ENCODE assay signal across 20 mouse cellular contexts in the genomic region with DNA sequence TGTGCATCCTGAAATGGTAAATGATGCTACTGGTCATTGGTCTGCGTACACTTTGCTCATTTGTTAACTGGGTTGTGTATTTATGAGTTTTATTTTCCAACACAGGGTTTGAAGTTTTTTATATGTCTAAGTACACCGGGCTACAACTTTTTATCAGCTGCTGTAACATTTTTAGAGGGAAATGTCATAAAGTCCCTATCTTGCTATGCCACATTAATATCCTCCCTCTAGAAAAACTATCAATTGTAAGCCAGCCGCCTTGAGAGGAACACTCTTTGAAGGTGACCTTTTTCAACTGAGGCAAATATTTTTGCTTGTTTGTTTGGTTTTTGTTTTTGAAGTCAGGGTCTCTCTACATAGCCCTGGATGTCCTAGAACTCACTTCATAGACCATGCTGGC. TPM values are rescaled to one million over a fixed set of nuclear protein-coding genes. Genes with fewer than 3 reads are reported as not detected.
DNase-seq lines count a peak whose midpoint lies in the region; ATAC-seq and TF ChIP-seq lines count a peak whose summit lies in the region.
"Had no signal": no experiment of that assay in that cellular context is flagged by ENCODE, and none has a peak within 500 bp of the region (broad histone marks: within the 10 kb centered on the region; RNA-seq: fewer than 3 reads in every experiment).

No protein-coding gene starts in this region.

- peak; percentile 68 for TF ChIP-seq EP300 in liver, embryonic 14.5 days (IDR thresholded peaks at IDR 0.05; ENCODE audit: low read depth)

- no peak overlapping the region for H3K9ac ChIP-seq in liver, embryonic 11.5 days (ENCODE audit: low read depth, low read length)
- peak overlapping the region; percentile 24; the same call in 1 of the 2 replicates for H3K9ac ChIP-seq in liver, embryonic 14.5 days (replicated peaks)
- H3K9ac ChIP-seq: forebrain, embryonic 13.5 days; limb, embryonic 13.5 days; lung, embryonic 14.5 days; neural tube, embryonic 15.5 days had no signal

- DNase-seq in liver, embryonic 11.5 days (ENCODE audit: low spot score): no peak
- DNase-seq in liver (no peak), MN1 (ENCODE audit: low spot score) (no peak)
- DNase-seq in liver, embryonic 14.5 days (ENCODE audit: low read depth in 3 of 3, low spot score in 3 of 3): peak; percentile 47 to 61 (median 47)
- no peak for DNase-seq in layer of hippocampus, adult 9-11 months
- no peak for DNase-seq in gastrocnemius, adult 18-20 months (ENCODE audit: low spot score)
- DNase-seq: cerebellum, adult 18-20 months; cerebellum, postnatal 14 days; kidney, postnatal 36 days; lung, embryonic 14.5 days; lung, postnatal 36 days; thymus, adult 18-20 months; thymus, postnatal 4 days had no signal

- 75% methylated on average over 3 of the region's 3 CpGs for WGBS in liver, embryonic 11.5 days
- WGBS in liver, embryonic 14.5 days (ENCODE audit: insufficient replicate concordance): 45% methylated on average over 3 of the region's 3 CpGs

- no peaks in the 10 kb centered on the region for H3K27me3 ChIP-seq in liver, embryonic 11.5 days (replicated peaks; ENCODE audit: control insufficient read depth, insufficient read depth, low read length)
- no peaks in the 10 kb centered on the region for H3K27me3 ChIP-seq in liver, embryonic 14.5 days (ENCODE audit: control insufficient read depth, insufficient read depth, low read length)
- H3K27me3 ChIP-seq: forebrain, embryonic 13.5 days; limb, embryonic 13.5 days; neural tube, embryonic 15.5 days had no signal

- ATAC-seq in liver, embryonic 11.5 days (replicated peaks; ENCODE audit: low FRiP score): 0 out of 2 replicates have a peak, but pooled peaks have one; percentile 51
- ATAC-seq in erythroblast, adult 5-6 weeks (replicated peaks; ENCODE audit: low FRiP score, poor library complexity, severe bottlenecking): peak; percentile 87
- peak; percentile 75 for ATAC-seq in liver, embryonic 14.5 days (ENCODE audit: insufficient read depth)
- ATAC-seq: forebrain, embryonic 13.5 days; hindbrain, embryonic 16.5 days; intestine, embryonic 16.5 days; midbrain, embryonic 16.5 days had no signal

- peaks cover 3% of the 10 kb centered on the region; the same call in 1 of the 2 replicates for H3K9me3 ChIP-seq in liver, embryonic 11.5 days (ENCODE audit: control insufficient read depth, low read length)
- H3K9me3 ChIP-seq in liver, embryonic 14.5 days (ENCODE audit: control insufficient read depth, low read length): peaks cover 5% of the 10 kb centered on the region
- H3K9me3 ChIP-seq: forebrain, embryonic 13.5 days had no signal

- H3K4me3 ChIP-seq in liver, embryonic 11.5 days (ENCODE audit: low read depth, low read length): no peak overlapping the region
- H3K4me3 ChIP-seq in liver, embryonic 14.5 days (ENCODE audit: insufficient read depth in 1 of 2, low read depth in 2 of 2, low read length in 2 of 2): no peak overlapping the region
- H3K4me3 ChIP-seq: forebrain, embryonic 13.5 days; limb, embryonic 13.5 days; neural tube, embryonic 15.5 days had no signal

- TF ChIP-seq CTCF in liver, embryonic 14.5 days (IDR thresholded peaks at IDR 0.05; ENCODE audit: low read depth): no peak

- H3K36me3 ChIP-seq in liver, embryonic 11.5 days (ENCODE audit: control insufficient read depth, insufficient read depth, low read length): no peaks in the 10 kb centered on the region; the same call in 1 of the 2 replicates
- no peaks in the 10 kb centered on the region for H3K36me3 ChIP-seq in liver, embryonic 14.5 days (replicated peaks; ENCODE audit: control insufficient read depth, insufficient read depth, low read depth)
- H3K36me3 ChIP-seq: limb, embryonic 13.5 days; neural tube, embryonic 15.5 days had no signal

- H3K4me1 ChIP-seq in liver, embryonic 11.5 days (replicated peaks; ENCODE audit: control insufficient read depth, insufficient read depth, low read length): peaks cover 3% of the 10 kb centered on the region; the same call in 1 of the 2 replicates
- H3K4me1 ChIP-seq in liver, embryonic 14.5 days (replicated peaks; ENCODE audit: control insufficient read depth in 2 of 2, insufficient read depth in 2 of 2, low read length in 1 of 2): peaks cover 22 to 23% of the 10 kb centered on the region in 2 experiments
- H3K4me1 ChIP-seq: forebrain, embryonic 13.5 days; limb, embryonic 13.5 days; neural tube, embryonic 15.5 days had no signal

- H3K27ac ChIP-seq in liver, embryonic 11.5 days (ENCODE audit: low read depth, low read length): no peak overlapping the region
- peak overlapping the region; percentile 55 for H3K27ac ChIP-seq in liver, embryonic 14.5 days
- H3K27ac ChIP-seq: forebrain, embryonic 13.5 days; limb, embryonic 13.5 days; neural tube, embryonic 15.5 days had no signal

- H3K4me2 ChIP-seq in liver, embryonic 11.5 days: no peak overlapping the region
- peak overlapping the region; percentile 45 for H3K4me2 ChIP-seq in liver, embryonic 14.5 days (ENCODE audit: low read depth)
- H3K4me2 ChIP-seq: forebrain, embryonic 13.5 days; limb, embryonic 13.5 days; lung, embryonic 14.5 days; neural tube, embryonic 15.5 days had no signal

RNA-seq across cellular contexts. Expression of gene Wdhd1, which starts 42.6 kb away (rescaled TPM):
- 65.7 and 68.8 TPM in 2 replicates for polyA plus RNA-seq in liver, embryonic 11.5 days (2014; fragmentation: Nextera tagmentation; extraction: Ambion mirVana)
- 40.3 and 52.7 TPM in 2 replicates for total RNA-seq in erythroblast, adult 5-6 weeks (2015; ENCODE audit: low replicate concordance)
- 82.9 and 164 TPM in 2 replicates for total RNA-seq in erythroblast, adult 5-6 weeks (2017; ENCODE audit: low replicate concordance)
- 20.5 and 34.9 TPM in 2 replicates for polyA plus RNA-seq in liver, embryonic 14.5 days (2012; rRNA removed)
- polyA plus RNA-seq in liver, embryonic 14.5 days (2014; fragmentation: Nextera tagmentation; extraction: Ambion mirVana): 33.8 and 40.9 TPM in 2 replicates
- total RNA-seq in gastrocnemius, adult 18-20 months (2021): under 1 TPM; 0.40 to 0.53 TPM

RNA-seq across cellular contexts. Expression of gene Socs4, which starts 42.7 kb away (rescaled TPM):
- 4.6 and 4.8 TPM in 2 replicates for polyA plus RNA-seq in liver, embryonic 11.5 days (2014; fragmentation: Nextera tagmentation; extraction: Ambion mirVana)
- 17.3 and 23.4 TPM in 2 replicates for total RNA-seq in erythroblast, adult 5-6 weeks (2015; ENCODE audit: low replicate concordance)
- total RNA-seq in erythroblast, adult 5-6 weeks (2017; ENCODE audit: low replicate concordance): 18.7 and 20.9 TPM in 2 replicates
- polyA plus RNA-seq in liver, embryonic 14.5 days (2012; rRNA removed): 3.8 and 5.2 TPM in 2 replicates
- polyA plus RNA-seq in liver, embryonic 14.5 days (2014; fragmentation: Nextera tagmentation; extraction: Ambion mirVana): 3.0 and 3.1 TPM in 2 replicates
- total RNA-seq in gastrocnemius, adult 18-20 months (2021): 1 to 10 TPM; 6.9 to 9.3 TPM

RNA-seq across cellular contexts. Expression of gene Gch1, which starts 44.8 kb away (rescaled TPM):
- polyA plus RNA-seq in liver, embryonic 11.5 days (2014; fragmentation: Nextera tagmentation; extraction: Ambion mirVana): 3.4 TPM in 2 replicates
- total RNA-seq in erythroblast, adult 5-6 weeks (2015; ENCODE audit: low replicate concordance): 131 and 161 TPM in 2 replicates
- total RNA-seq in erythroblast, adult 5-6 weeks (2017; ENCODE audit: low replicate concordance): 125 and 166 TPM in 2 replicates
- 1.9 and 2.4 TPM in 2 replicates for polyA plus RNA-seq in liver, embryonic 14.5 days (2012; rRNA removed)
- polyA plus RNA-seq in liver, embryonic 14.5 days (2014; fragmentation: Nextera tagmentation; extraction: Ambion mirVana): 3.8 and 3.9 TPM in 2 replicates
- 1 to 10 TPM; 1.9 to 3.6 TPM for total RNA-seq in gastrocnemius, adult 18-20 months (2021)

Comparison
In these comparisons a context has a peak if more than half of its experiments do, and no peak if none do; other contexts are left out.
1. DNase-seq: peak in liver, embryonic 14.5 days (3 of 3); none in liver, embryonic 11.5 days (single experiment), liver (single experiment), layer of hippocampus, adult 9-11 months (single experiment), gastrocnemius, adult 18-20 months (single experiment) and MN1 (single experiment).
2. RNA of gene Wdhd1, which starts 42.6 kb away (total RNA-seq): 40.3 to 164 TPM in erythroblast, adult 5-6 weeks; 0.40 to 0.53 TPM in gastrocnemius, adult 18-20 months; every median in the first group is over 10 times any median in the second.
3. RNA of gene Gch1, which starts 44.8 kb away (total RNA-seq): 125 to 166 TPM in erythroblast, adult 5-6 weeks; 1.9 to 3.6 TPM in gastrocnemius, adult 18-20 months; every median in the first group is over 10 times any median in the second.
4. Peak in every context shown above with its lines, with median percentiles within 50 percentile points of each other: ATAC-seq.